Mouse (Mus musculus): ENCODE measurements around the gene Yif1b. TPM values are rescaled to one million over a fixed set of nuclear protein-coding genes. Genes with fewer than 3 reads are reported as not detected.

The Yif1b gene
- total RNA-seq, 2 experiments from 2014 or later, result 42.8 to 47.8 TPM

DNA sequence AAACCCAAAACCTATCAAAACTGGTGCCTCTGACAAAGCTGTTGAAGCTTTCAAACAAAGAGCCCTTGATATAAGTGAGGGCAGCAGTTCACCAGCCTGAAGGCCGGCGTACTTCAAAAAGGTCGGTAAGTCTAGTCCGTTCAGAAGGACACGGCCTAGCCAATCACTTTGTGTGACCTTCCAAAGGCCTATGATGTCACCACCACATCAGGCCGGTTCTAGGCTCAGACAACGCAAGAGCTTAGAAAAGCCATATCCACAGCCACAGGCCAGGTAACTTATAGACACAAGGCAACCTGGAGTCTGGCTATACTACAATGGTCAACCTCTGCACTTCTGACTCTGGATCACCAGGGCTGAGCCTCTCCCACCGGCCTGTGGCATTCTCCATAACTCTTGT lies 41.8 kb downstream of the Yif1b start:
- no peak for DNase-seq (ENCODE audit: low spot score in 2 of 2)

GRCm38 (mm10) chr7:29280801-29281200 lies 42.7 kb downstream of the Yif1b start:
- DNase-seq (ENCODE audit: low spot score in 2 of 2), result no peak

GRCm38 (mm10) chr7:29281201-29282073 lies 43.3 kb downstream of the Yif1b start, which contains the start of gene Spint2:
Spint2 (minus strand) TSS chr7:29281912.
- DNase-seq (ENCODE audit: low spot score in 2 of 2), result peak; percentile 33 to 52

GRCm38 (mm10) chr7:29282074-29282554 lies 44.0 kb downstream of the Yif1b start:
- DNase-seq (ENCODE audit: low spot score in 2 of 2), result no peak

DNA sequence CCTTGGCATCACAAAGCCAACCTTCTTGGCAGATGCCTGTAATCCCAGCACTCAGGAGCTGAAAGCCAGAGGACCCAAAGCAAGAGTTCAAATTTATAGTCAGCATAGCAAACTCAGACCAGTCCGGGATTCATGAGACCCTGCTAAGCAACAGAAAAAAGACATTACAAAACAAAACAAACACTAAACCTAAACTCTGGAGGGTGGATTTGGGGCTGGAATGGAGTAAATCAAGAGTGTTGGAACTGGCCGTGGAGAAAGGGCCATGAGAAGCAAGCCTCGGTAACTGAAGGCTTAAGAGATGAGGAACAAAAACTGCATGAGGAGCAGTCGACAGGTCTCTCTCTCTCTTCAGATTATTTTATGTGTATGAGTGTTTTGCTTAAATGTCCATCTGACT lies 45.7 kb downstream of the Yif1b start:
- no peak for DNase-seq (ENCODE audit: low spot score in 2 of 2)

GRCm38 (mm10) chr7:29284523-29284922 lies 46.4 kb downstream of the Yif1b start:
- DNase-seq (ENCODE audit: low spot score in 2 of 2), result no peak

GRCm38 (mm10) chr7:29287481-29287880 lies 49.4 kb downstream of the Yif1b start:
- no peak for DNase-seq (ENCODE audit: low spot score in 2 of 2)

- no peak for DNase-seq (ENCODE audit: low spot score in 2 of 2)
Measured at GRCm38 (mm10) chr7:29288079-29288478, 50.0 kb downstream of the Yif1b start.

GRCm38 (mm10) chr7:29288942-29289638 lies 51.0 kb downstream of the Yif1b start, which contains the start of gene Ppp1r14a:
Ppp1r14a (plus strand) TSS chr7:29289308.
- DNase-seq (ENCODE audit: low spot score in 2 of 2), result peak; percentile 74 to 78

- no peak for DNase-seq (ENCODE audit: low spot score in 2 of 2)
Measured at GRCm38 (mm10) chr7:29289856-29290255, 51.7 kb downstream of the Yif1b start.

DNA sequence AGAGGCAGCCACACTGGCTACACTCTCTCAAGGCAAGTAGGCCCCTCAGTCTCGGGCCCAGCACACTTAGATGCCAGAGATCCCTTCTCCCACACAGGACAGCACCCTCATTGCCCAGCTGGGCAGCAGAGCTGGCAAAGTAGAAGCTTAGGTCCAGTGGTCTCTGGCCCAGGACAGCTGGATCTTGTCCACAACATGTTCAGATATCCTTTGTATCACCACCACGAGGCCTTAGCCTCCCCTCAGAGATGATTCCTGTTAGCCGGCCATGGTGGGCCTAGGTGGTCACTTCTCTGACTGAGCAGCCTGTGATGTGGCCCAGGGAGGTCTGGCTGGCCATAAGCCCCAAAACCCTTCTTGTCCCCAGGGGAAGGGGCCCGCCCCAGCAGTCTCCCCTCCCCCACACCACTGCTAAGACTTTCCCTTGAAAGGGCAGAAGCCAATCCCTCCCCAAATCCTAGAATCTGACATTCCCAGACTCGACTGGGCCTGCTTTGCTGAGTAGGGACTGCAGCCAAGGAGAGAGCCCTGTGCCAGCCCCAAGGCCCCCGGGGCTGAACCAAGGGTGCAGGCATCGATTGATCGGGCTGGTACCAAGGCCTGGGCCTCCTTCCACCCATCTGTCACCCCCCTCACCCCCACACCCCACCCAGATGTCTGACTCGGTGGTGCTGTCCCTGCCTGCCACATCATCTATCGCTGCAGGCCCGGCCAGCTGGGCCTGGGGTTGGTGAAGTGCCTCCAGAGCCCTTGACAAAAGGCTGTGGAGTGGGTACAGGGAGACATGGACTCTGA lies 52.8 kb downstream of the Yif1b start:
- peak in 1 of 2 experiments; percentile 34 for DNase-seq (ENCODE audit: low spot score in 2 of 2)

DNA sequence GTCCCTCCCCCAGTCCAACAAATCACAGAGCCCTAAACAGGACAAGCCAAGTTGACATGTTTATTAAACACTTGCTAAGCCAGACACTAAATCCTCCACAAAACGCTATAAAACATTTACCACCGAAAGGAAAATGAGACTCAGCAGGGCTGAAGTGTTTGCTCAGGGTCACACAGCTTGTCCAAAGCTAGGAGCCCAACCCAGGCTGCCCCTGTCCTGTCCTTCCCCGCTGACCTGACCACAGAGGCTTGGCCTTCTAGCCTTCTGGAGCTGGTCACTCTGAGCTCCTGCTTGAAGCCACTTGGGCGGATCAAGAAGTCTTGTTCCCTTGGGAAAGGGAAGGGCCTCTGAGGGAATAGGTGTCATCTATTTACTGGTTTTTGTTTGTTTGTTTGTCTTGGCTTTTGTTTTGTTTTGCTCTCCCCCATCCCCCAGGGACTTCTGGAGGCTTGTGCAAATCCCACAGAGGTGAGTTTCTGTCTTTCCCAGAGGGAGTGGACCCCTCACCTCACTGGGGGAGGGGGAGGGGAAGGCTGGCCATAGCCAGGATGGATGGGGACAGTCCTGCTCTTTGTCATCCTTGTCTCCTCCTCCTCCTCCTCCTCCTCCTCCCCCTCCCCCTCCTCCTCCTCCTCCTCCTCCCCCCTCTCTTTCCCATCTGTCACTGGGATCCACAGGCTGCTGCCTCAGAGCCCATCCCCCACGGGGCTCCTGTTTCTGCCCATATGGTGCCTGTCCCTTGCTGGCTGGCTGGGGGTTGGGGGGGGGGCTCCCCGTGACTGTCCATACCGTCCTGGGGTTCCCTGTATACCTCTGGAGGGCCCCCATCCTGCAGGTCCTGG lies 53.7 kb downstream of the Yif1b start:
- DNase-seq (ENCODE audit: low spot score in 2 of 2), result peak in 1 of 2 experiments; percentile 34

DNA sequence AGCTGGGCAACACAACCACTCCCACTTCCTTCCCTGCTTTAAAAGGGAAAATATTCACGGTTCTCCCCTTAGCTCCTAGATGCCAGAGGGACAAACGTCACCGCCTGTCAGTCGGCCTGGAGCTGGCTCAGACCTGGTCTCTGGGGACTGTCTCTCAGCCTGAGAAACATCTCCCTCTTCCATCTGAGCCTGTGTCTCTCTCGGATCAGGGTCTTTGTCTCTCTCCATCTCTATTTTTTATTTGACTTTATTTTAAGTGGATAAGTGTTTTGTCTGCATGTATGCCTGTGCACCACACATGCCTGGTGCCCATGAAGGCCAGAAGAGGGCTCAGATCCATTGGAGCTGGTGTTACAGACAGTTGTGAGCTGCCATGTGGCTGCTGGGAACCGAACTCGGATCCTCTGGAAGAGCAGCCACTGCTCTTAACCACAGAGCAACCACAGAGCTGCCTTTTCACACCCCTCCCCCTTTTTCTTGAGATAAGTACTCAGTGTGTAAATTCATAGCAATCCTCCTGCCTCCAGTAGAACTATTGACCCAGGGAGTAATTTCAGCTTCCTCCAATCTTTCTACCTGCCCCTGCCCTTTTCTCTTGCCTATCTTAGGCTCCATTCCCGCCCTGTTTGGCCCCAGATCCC lies 54.4 kb downstream of the Yif1b start:
- DNase-seq (ENCODE audit: low spot score in 2 of 2), result no peak

- DNase-seq (ENCODE audit: low spot score in 2 of 2), result peak in 1 of 2 experiments; percentile 21
Measured at GRCm38 (mm10) chr7:29293131-29294065, 55.3 kb downstream of the Yif1b start.

DNA sequence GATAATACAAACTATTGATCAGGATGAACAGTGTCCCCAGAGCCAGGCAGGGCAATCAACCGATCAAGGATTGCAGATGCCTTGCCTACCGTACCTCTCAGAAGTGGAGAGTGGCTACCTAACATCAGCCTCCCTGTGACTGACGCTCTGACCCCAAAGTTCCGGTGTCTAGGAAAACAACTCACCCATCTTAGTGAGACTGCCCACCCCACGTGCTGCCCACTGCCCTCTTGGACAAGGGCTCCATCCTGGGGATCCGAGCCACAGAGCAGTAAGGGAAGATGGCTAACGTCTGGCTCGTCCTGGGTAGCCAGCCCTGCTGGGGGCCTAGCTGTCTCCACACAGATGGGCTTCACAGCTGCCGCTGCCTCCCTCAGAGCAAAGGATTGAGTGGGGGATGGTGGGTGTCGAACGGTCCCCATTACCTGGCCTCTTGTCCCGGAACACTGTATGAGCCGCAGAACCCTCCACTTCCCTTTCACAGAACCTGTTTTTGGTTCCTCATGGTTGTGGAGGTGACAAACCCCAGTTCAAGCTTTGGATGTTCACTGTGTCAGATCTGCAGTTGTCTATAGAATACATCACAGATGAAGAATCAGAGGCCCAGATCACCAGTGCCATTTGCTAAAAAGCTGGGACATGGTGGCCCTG lies 56.1 kb downstream of the Yif1b start:
- DNase-seq (ENCODE audit: low spot score in 2 of 2), result peak in 1 of 2 experiments; percentile 14

DNA sequence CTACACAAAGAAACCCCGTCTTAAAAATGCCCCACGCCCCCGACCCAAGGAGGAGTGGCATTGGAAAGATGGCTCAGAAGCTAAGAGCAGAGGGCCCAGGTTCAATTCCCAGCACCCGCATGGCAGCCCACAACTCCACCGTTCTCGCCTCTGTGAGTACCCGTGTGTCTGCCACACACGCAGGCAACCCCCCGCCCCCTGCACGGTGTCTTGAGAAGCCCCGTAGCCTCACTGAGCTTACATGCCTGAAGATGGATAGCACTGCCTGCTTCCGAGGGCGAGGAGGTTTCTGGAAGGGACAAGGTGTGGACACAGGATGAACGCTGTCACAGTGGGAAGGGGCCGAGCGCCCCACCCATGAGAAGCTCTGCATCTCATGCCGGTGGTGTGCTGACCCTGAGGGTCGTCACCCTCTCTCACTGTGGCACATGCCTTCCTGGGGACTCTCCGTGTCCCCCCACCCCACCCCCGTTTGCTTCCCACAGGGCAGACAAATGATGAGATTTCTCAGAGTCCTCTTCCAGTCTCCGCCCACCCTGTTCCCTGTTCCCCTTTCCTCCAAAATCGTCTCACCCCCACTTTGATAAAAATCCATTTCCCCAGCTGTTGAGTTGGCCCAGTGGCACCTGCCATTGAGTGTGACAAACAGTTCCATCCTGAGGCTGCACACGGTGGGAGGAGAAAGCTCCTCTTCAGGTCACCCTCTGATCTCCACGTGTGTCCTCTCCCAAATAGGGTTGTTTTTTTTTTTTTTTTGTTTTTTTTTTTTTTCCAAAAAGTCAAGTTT lies 57.9 kb downstream of the Yif1b start:
- DNase-seq (ENCODE audit: low spot score in 2 of 2), result no peak

- DNase-seq (ENCODE audit: low spot score in 2 of 2), result peak; percentile 64 to 72
Measured at GRCm38 (mm10) chr7:29296998-29297397, 58.9 kb downstream of the Yif1b start.

Data from layer of hippocampus, postnatal 10 days (tissue).